Mouse (Mus musculus): ENCODE measurements around the gene Rad9a. TPM values are rescaled to one million over a fixed set of nuclear protein-coding genes. Genes with fewer than 3 reads are reported as not detected.
"Not testable (repeated sequence)": the region's sequence is repeated elsewhere in the genome, so short reads cannot be mapped to it uniquely, and the experiment has no call there.

Gene Rad9a
- total RNA-seq (2021): 1 to 10 TPM; 6.6 to 6.7 TPM
- long read RNA-seq, experiment 1, partial matches to known transcripts: 0 of 5 reads
- long read RNA-seq, experiment 1, other reads (novel, unspliced or antisense): 1 of 5 reads
- long read RNA-seq, experiment 2, partial matches to known transcripts: 1 of 6 reads
- long read RNA-seq, experiment 2, other reads (novel, unspliced or antisense): 3 of 6 reads

DNA sequence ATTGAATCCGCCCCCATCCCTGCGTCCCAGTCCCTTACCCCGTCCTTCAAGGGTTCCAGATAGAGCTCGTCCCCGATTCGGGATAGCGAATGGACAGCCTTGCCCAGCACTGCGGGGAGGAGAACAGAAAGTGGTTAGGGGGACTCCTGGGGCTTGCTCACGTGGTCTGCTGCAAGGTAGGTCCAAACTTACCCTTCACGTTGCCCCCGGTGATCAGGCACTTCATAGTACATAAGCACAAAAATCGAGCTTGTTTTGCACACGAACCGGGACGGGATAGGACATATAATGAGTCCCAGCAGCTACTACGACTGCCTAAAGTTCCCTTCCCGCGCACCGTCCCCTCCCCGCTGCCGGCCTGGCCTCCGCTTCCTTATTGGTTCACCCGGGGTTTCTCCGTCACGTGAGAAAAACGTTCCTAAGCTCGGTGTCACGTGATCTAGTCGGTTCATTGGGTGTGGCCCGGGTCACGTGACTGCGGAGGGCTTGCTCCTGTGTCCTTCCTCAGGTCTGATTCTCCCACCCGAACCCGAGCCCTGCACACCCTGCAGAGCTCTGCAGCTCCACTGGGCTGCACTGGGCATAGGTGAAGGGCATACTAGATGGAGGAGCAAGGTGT lies at the start of gene Rad9a:
Rad9a (minus strand) TSS at position 372 of the 619 bp plus-strand sequence.
- DNase-seq (ENCODE audit: low spot score in 2 of 2): peak; percentile 89 to 96

DNA sequence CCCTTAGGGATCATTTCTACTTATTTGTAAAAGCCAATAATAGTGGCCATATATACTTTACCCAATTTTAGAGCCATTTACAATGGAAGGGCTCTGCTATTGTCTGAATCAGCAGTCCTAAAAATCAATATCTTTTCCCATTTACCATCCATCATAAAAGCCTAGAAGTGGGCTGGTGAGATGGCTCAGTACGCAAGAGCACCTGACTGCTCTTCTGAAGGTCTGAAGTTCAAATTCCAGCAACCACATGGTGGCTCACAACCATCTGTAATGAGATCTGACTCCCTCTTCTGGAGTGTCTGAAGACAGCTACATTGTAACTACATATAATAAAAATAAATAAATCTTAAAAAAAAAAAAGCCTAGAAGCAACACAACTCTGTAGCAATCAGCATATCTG lies 47.2 kb upstream of the Rad9a start:
- not testable (repeated sequence) for DNase-seq (ENCODE audit: low spot score in 2 of 2)

DNA sequence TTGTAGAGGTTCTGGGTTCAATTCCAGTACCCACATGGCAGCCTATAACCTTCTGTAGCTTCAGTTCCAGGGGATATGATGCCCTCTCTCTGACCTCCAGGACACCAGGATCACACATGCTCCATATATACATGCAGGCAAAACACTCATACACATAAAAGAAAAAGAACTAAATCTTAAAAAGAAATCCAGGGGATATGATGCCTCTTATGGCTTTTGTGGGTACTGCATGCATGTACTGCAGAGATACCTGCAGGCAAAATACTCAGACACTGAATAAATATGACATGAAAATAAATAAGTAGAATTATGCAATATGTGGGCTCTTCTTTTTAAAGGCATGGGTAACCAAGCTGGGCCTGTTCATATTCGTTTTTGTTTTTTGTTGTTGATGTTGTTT lies 45.5 kb upstream of the Rad9a start:
- DNase-seq (ENCODE audit: low spot score in 2 of 2): no peak

DNA sequence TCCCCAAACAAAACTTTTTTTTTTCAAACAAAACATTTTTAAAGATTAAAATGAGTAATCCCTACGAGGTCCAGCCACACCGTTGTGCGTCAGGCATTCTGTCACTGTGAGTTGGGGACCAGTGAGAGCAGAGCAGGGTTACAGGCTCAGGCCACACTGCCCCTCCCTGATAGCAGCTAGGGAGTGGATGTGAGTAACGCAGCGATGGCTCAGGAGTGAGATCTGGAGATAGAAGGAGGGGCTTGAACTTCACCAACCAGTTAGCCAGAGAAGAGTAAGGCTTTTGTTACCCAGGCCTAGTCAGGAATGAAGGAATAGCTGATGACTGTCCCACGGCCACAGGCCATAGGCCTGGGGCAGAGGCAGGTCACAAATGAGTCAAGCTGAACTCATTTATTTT lies 43.3 kb upstream of the Rad9a start:
- no peak for DNase-seq (ENCODE audit: low spot score in 2 of 2)

DNA sequence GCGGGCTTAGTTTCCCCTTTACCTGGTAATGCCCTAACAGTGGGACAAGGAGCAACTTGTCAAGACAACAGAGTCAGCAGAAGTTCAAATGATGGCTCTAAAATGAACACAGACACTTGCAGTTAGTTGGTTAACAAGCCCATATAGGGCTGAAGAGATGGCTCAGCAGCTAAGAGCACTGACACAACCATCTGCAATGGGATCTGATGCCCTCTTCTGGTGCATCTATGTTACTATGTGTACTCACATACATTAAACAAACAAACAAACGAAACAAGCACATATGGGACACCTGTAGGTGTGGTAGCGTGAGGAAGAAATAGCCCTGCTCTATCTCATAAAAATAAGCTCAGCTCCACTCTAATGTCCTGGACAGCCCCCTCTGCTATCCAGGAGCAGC lies 41.0 kb upstream of the Rad9a start:
- DNase-seq (ENCODE audit: low spot score in 2 of 2): no peak

DNA sequence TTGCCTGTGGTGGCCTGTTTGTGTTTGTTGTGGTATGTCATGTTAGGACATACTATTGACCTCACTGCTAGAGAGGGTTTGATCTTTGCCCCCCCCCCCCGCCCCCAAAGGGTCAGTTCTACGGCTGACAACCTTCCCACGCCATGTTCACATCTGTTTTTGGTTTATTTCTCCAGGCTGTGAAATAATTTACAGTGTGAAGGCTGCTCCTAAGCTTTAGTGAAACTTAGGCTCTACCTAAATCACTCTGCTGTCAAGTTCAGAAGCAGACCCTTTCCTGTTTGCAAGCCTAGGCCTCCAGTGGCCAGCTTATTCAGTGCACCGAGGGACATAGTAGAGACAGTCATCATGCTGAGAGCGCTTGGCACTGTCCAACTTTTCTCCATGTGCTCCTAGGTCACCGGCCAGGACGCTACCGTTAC lies 38.8 kb upstream of the Rad9a start:
- no peak for DNase-seq (ENCODE audit: low spot score in 2 of 2)

DNA sequence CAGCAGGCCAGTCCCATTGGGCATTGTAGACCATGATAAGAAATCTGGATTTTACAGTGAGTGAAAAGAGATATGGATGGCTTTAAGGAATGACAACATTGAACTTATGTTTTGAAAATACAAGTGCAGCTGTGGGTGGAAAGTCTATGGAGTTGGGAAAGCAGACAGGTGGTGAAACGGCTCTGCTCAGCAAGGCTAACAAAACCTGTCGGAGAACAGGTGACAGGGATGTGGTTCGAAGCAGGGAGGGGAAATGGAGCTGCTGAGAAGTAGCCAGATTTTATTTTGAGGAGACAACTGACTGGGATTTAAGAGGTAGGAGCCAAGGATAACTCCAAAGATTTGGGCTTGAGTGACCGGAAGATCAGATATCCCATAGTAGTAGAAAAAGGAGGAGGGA lies 33.1 kb upstream of the Rad9a start:
- no peak for DNase-seq (ENCODE audit: low spot score in 2 of 2)

- DNase-seq (ENCODE audit: low spot score in 2 of 2): no peak
Observed at GRCm38 (mm10) chr19:4232651-4233050, 31.2 kb upstream of the Rad9a start.

DNA sequence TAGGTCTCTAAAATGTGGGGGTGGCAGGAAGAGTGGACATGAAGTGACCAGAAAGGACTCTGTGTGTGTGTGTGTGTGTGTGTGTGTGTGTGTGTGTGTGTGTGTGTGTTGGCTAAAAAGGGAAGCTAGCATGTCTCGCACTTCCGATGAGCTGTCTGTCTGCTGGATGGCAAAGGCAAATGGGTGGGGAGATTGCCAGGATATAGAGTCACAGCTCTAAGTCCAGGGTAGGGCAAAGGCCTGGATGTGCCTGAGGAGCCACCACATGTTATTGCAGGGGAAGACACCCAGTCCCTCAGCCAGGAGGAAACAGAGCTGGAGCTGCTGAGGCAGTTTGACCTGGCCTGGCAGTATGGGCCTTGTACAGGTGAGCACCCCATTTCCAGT lies 30.7 kb upstream of the Rad9a start:
- no peak for DNase-seq (ENCODE audit: low spot score in 2 of 2)

- peak; percentile 94 to 97 for DNase-seq (ENCODE audit: low spot score in 2 of 2)
Observed at GRCm38 (mm10) chr19:4231253-4232185, 30.1 kb upstream of the Rad9a start, which contains the start of gene Pold4. Gene Pold4 (plus strand): TSS chr19:4231899.

- no peak for DNase-seq (ENCODE audit: low spot score in 2 of 2)
Observed at GRCm38 (mm10) chr19:4230415-4230814, 29.0 kb upstream of the Rad9a start.

GRCm38 (mm10) chr19:4229451-4230076 lies 28.1 kb upstream of the Rad9a start:
- DNase-seq (ENCODE audit: low spot score in 2 of 2): no peak

DNA sequence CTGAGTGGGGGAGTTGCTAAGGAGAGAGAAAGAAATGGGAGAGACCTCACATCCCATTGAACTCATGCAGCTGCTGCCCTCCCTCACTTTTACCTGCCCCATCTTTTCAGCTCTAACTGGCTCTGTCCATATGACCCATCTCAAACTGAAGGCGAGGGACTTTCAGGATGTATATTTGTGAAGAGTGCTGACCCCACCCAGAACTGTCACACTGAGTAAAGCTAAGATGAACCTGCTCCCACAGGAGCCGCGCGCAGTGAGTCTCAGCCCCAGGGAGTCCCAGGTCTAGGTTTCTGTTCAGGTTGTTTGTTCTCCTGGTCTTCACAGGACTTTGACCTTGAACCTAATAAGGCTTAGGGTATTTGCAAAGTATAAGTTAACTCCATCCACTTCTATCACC lies 27.4 kb upstream of the Rad9a start:
- no peak for DNase-seq (ENCODE audit: low spot score in 2 of 2)

DNA sequence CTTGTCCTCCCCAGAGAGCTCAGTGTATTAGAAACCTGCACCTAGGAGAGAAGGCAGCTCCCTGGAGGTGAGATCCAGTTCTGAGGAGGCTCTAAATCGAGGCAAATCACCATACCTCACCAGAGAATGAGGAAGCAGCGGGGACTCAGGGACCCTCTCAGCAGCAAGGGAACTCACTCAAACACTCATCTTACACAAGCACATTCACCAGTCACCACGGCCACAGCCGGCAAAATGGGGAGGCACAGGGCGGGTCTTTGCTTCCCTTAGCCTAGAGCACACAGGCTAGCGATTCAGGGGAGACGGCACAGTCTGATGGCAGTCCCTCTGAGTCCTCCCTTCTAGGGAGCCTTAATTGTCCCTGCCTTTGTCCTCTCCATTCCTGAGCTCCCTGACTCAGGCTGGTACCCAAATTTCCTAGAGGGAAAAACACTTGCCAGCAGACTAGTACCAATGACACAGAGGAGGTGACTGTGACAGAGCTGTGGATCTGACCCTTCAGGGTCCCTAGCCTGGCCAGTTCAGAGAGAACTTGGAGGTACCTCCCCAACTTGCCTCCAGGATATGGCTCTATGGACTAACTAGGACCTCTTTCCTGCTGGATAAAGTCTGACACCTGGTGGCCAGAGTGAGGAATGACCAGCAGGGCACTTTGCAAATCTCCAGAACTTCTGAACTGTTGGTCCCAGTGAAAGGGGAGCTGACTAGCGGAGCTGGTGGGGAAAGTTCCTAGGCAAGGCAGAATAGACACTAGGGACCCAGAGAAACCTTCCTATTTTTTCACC lies 26.6 kb upstream of the Rad9a start:
- DNase-seq (ENCODE audit: low spot score in 2 of 2): peak; percentile 75 to 87

- no peak for DNase-seq (ENCODE audit: low spot score in 2 of 2)
Observed at GRCm38 (mm10) chr19:4227446-4227845, 26.0 kb upstream of the Rad9a start.

GRCm38 (mm10) chr19:4226779-4227178 lies 25.3 kb upstream of the Rad9a start:
- DNase-seq (ENCODE audit: low spot score in 2 of 2): no peak

DNA sequence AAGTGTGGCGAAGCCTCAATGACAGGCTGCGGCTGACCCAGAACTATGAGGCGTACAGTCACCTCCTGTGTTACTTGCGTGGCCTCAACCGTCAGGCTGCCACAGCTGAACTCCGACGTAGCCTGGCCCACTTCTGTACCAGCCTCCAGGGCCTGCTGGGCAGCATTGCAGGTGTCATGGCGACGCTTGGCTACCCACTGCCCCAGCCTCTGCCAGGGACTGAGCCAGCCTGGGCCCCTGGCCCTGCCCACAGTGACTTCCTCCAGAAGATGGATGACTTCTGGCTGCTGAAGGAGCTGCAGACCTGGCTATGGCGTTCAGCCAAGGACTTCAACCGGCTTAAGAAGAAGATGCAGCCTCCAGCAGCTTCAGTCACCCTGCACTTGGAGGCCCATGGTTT lies 20.7 kb upstream of the Rad9a start:
- no peak for DNase-seq (ENCODE audit: low spot score in 2 of 2)

- DNase-seq (ENCODE audit: low spot score in 2 of 2): no peak
Observed at GRCm38 (mm10) chr19:4220957-4221743, 19.7 kb upstream of the Rad9a start.

GRCm38 (mm10) chr19:4220416-4220815 lies 19.0 kb upstream of the Rad9a start:
- DNase-seq (ENCODE audit: low spot score in 2 of 2): no peak

DNA sequence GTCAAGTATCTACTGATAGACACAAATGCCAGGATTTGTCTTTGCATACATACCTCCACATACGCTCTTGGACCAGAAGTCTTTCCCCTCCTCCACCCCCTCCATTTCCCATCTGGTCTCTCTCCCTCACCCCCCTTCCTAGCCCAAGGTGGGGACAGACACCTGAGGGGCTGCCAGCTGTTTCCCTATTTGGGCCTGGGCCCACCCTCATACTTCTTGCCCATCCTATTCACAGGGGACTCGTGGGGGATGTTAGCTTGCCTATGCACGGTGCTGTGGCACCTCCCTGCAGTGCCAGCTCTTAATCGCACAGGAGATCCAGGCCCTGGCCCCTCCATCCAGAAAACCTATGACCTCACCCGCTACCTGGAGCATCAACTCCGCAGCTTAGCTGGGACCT lies 18.5 kb upstream of the Rad9a start:
- no peak for DNase-seq (ENCODE audit: low spot score in 2 of 2)

Measured in layer of hippocampus, postnatal 14 days (tissue).